Mouse (Mus musculus): ENCODE measurements around the gene Gm13290. TPM values are rescaled to one million over a fixed set of nuclear protein-coding genes. Genes with fewer than 3 reads are reported as not detected.
"Not testable (repeated sequence)": the region's sequence is repeated elsewhere in the genome, so short reads cannot be mapped to it uniquely, and the experiment has no call there.

Gene Gm13290
- total RNA-seq, 4 experiments from 2014 or later = not detected

DNA sequence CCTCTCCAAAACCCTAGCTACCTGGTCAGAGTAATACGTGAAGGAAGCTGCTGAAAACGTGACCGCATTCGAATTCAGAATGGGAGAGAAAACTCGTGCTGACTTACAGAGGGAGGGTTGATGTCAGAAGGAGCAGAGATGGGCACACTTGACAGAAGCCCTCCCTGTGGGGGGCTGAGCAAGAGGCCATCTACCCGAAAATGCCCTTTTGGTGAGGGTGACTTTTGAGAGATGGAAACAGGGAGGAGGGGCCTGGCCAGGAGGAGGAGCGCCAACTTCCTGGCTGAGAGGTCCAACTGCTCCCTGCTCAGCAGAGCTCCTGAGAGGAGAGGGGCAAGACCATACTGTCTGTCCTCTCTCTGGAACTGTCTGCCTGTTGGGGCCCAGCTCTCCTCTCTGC, 8.2 kb downstream of the Gm13290 start, which contains the start of gene Ifnz:
Gene Ifnz (plus strand): TSS at position 301 of the 400 bp plus-strand sequence.
- not testable (repeated sequence) for DNase-seq (ENCODE audit: low spot score in 2 of 2)

GRCm38 (mm10) chr4:88782335-88782734, 8.7 kb downstream of the Gm13290 start:
- not testable (repeated sequence) for DNase-seq (ENCODE audit: low spot score in 2 of 2)

DNA sequence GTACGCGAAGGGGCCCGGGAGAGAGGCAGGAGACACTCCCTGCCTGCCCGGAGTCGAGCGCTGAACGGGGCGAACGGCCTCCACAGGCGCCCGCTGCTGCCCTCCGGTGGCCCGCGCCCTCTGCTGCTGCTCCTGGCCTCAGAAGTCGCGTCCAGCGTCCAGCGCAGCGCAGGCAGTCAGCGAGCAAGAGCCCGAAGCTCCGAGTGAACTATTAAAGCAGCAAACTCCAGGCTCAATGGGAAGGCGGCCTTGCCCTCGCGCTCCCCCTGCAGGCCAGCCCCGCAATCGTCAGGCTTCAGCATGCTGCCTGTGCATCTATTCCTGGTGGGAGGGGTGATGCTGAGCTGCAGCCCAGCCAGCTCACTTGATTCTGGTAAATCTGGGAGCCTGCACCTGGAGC, 11.8 kb downstream of the Gm13290 start, which contains the start of gene Gm13276:
Gene Gm13276 (plus strand): TSS at position 301 of the 400 bp plus-strand sequence.
- not testable (repeated sequence) for DNase-seq (ENCODE audit: low spot score in 2 of 2)

DNA sequence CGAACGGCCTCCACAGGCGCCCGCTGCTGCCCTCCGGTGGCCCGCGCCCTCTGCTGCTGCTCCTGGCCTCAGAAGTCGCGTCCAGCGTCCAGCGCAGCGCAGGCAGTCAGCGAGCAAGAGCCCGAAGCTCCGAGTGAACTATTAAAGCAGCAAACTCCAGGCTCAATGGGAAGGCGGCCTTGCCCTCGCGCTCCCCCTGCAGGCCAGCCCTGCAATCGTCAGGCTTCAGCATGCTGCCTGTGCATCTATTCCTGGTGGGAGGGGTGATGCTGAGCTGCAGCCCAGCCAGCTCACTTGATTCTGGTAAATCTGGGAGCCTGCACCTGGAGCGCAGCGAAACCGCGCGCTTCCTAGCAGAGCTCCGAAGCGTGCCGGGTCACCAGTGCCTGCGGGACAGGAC, 14.8 kb downstream of the Gm13290 start, which contains the start of gene Gm13277:
Gene Gm13277 (plus strand): TSS at position 231 of the 400 bp plus-strand sequence.
- peak; percentile 34 to 37 for DNase-seq (ENCODE audit: low spot score in 2 of 2)

DNA sequence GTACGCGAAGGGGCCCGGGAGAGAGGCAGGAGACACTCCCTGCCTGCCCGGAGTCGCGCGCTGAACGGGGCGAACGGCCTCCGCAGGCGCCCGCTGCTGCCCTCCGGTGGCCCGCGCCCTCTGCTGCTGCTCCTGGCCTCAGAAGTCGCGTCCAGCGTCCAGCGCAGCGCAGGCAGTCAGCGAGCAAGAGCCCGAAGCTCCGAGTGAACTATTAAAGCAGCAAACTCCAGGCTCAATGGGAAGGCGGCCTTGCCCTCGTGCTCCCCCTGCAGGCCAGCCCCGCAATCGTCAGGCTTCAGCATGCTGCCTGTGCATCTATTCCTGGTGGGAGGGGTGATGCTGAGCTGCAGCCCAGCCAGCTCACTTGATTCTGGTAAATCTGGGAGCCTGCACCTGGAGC, 17.6 kb downstream of the Gm13290 start, which contains the start of gene Gm13278:
Gene Gm13278 (plus strand): TSS at position 301 of the 400 bp plus-strand sequence.
- DNase-seq (ENCODE audit: low spot score in 2 of 2) = not testable (repeated sequence)

DNA sequence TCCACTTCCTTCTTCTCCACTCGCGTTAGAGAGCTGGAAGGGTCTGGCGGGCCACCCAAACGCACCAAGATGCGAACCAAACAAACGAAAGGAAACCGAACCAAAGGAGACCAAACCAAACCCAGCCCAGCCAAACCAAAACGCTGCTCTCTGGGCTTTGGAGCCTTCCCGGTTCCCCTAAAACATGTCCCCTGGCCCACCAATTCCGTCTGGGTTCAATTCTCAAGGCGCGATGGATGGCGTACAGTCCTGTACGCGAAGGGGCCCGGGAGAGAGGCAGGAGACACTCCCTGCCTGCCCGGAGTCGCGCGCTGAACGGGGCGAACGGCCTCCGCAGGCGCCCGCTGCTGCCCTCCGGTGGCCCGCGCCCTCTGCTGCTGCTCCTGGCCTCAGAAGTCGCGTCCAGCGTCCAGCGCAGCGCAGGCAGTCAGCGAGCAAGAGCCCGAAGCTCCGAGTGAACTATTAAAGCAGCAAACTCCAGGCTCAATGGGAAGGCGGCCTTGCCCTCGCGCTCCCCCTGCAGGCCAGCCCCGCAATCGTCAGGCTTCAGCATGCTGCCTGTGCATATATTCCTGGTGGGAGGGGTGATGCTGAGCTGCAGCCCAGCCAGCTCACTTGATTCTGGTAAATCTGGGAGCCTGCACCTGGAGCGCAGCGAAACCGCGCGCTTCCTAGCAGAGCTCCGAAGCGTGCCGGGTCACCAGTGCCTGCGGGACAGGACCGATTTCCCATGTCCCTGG, 20.5 kb downstream of the Gm13290 start, which contains the start of gene Gm13275:
Gene Gm13275 (plus strand): TSS at position 552 of the 740 bp plus-strand sequence.
- DNase-seq (ENCODE audit: low spot score in 2 of 2) = peak; percentile 63 to 82

DNA sequence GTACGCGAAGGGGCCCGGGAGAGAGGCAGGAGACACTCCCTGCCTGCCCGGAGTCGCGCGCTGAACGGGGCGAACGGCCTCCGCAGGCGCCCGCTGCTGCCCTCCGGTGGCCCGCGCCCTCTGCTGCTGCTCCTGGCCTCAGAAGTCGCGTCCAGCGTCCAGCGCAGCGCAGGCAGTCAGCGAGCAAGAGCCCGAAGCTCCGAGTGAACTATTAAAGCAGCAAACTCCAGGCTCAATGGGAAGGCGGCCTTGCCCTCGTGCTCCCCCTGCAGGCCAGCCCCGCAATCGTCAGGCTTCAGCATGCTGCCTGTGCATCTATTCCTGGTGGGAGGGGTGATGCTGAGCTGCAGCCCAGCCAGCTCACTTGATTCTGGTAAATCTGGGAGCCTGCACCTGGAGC, 23.5 kb downstream of the Gm13290 start, which contains the start of gene Gm13279:
Gene Gm13279 (plus strand): TSS at position 301 of the 400 bp plus-strand sequence.
- not testable (repeated sequence) for DNase-seq (ENCODE audit: low spot score in 2 of 2)

DNA sequence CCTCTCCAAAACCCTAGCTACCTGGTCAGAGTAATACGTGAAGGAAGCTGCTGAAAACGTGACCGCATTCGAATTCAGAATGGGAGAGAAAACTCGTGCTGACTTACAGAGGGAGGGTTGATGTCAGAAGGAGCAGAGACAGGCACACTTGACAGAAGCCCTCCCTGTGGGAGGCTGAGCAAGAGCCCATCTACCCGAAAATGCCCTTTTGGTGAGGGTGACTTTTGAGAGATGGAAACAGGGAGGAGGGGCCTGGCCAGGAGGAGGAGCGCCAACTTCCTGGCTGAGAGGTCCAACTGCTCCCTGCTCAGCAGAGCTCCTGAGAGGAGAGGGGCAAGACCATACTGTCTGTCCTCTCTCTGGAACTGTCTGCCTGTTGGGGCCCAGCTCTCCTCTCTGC, 25.7 kb downstream of the Gm13290 start, which contains the start of gene Gm13285:
Gene Gm13285 (plus strand): TSS at position 301 of the 400 bp plus-strand sequence.
- DNase-seq (ENCODE audit: low spot score in 2 of 2) = not testable (repeated sequence)

- DNase-seq (ENCODE audit: low spot score in 2 of 2) = not testable (repeated sequence)
Observed at GRCm38 (mm10) chr4:88802954-88803353, 29.3 kb downstream of the Gm13290 start, which contains the start of gene Gm13287. TSS of gene Gm13287 (plus strand) at chr4:88803254.

DNA sequence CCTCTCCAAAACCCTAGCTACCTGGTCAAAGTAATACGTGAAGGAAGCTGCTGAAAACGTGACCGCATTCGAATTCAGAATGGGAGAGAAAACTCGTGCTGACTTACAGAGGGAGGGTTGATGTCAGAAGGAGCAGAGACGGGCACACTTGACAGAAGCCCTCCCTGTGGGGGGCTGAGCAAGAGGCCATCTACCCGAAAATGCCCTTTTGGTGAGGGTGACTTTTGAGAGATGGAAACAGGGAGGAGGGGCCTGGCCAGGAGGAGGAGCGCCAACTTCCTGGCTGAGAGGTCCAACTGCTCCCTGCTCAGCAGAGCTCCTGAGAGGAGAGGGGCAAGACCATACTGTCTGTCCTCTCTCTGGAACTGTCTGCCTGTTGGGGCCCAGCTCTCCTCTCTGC, 31.6 kb downstream of the Gm13290 start, which contains the start of gene Gm13288:
Gene Gm13288 (plus strand): TSS at position 301 of the 400 bp plus-strand sequence.
- not testable (repeated sequence) for DNase-seq (ENCODE audit: low spot score in 2 of 2)

- not testable (repeated sequence) for DNase-seq (ENCODE audit: low spot score in 2 of 2)
Observed at GRCm38 (mm10) chr4:88805761-88806160, 32.1 kb downstream of the Gm13290 start.

- no peak for DNase-seq (ENCODE audit: low spot score in 2 of 2)
Observed at GRCm38 (mm10) chr4:88815928-88816327, 42.3 kb downstream of the Gm13290 start, which contains the start of gene Ifna7. TSS of gene Ifna7 (plus strand) at chr4:88816228.

DNA sequence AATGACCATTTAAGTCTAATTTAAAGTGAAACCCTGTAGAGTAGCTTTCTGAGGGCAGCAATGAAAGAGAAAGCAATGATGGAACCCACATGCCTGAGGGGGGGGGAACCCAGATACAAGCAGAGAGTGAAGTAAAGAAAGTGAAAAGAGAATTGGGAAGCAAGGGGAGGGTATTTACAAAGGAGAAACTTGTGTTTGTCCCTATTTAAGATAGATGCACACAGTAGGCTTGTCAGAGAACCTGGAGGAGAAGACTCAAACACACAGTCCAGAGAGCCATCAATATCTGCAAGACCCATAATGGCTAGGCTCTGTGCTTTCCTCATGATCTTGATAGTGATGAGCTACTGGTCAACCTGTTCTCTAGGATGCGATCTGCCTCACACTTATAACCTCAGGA, 46.0 kb downstream of the Gm13290 start, which contains the start of gene Ifna11:
Gene Ifna11 (plus strand): TSS at position 301 of the 400 bp plus-strand sequence.
- no peak for DNase-seq (ENCODE audit: low spot score in 2 of 2)

GRCm38 (mm10) chr4:88822995-88823394, 49.4 kb downstream of the Gm13290 start:
- DNase-seq (ENCODE audit: low spot score in 2 of 2) = no peak

Other genes starting within 250 kb of the Gm13290 start
- gene Ifna15, start 215.6 kb upstream of the Gm13290 start, total RNA-seq (2022) = not detected
- gene Ifna14, start 202.0 kb upstream of the Gm13290 start, total RNA-seq (2022) = not detected
- gene Ifna9, start 181.4 kb upstream of the Gm13290 start, total RNA-seq (2022) = not detected
- not detected for gene Ifna12, start 170.5 kb upstream of the Gm13290 start, total RNA-seq (2022)
- not detected for gene C87499, start 139.4 kb upstream of the Gm13290 start, total RNA-seq (2022)
- not detected for gene Ifna13, start 129.4 kb upstream of the Gm13290 start, total RNA-seq (2022)
- not detected for gene Ifna16, start 96.9 kb upstream of the Gm13290 start, total RNA-seq (2022)
- not detected for gene Ifna2, start 89.9 kb upstream of the Gm13290 start, total RNA-seq (2022)
- not detected for gene Ifnab, start 82.5 kb upstream of the Gm13290 start, total RNA-seq (2022)
- gene Gm26566, start 52.0 kb upstream of the Gm13290 start, total RNA-seq (2022) = 1 to 10 TPM in 2 of 4 experiments, under 1 TPM in 2; 0.61 to 1.8 (median 0.93) TPM
- 100 to 1,000 TPM in 1 of 4 experiments, 10 to 100 TPM in 3; 91.7 to 103 (median 95.7) TPM for gene Klhl9, start 51.4 kb upstream of the Gm13290 start, total RNA-seq (2022)
- gene Gm13271, start 19.0 kb upstream of the Gm13290 start, total RNA-seq (2022) = not detected
- gene Gm13283, start 13.7 kb upstream of the Gm13290 start, total RNA-seq (2022) = not detected
- gene Gm13289, start 3.1 kb downstream of the Gm13290 start, total RNA-seq (2022) = not detected
- gene Gm13272, start 6.0 kb downstream of the Gm13290 start, total RNA-seq (2022) = not detected
- gene Ifnz, start 8.3 kb downstream of the Gm13290 start, total RNA-seq (2022) = not detected
- not detected for gene Gm13276, start 11.9 kb downstream of the Gm13290 start, total RNA-seq (2022)
- not detected for gene Gm13277, start 14.8 kb downstream of the Gm13290 start, total RNA-seq (2022)
- gene Gm13278, start 17.7 kb downstream of the Gm13290 start, total RNA-seq (2022) = not detected
- gene Gm13275, start 20.7 kb downstream of the Gm13290 start, total RNA-seq (2022) = not detected
- gene Gm13279, start 23.6 kb downstream of the Gm13290 start, total RNA-seq (2022) = not detected
- gene Gm13285, start 25.8 kb downstream of the Gm13290 start, total RNA-seq (2022) = not detected
- not detected for gene Gm13287, start 29.4 kb downstream of the Gm13290 start, total RNA-seq (2022)
- not detected for gene Gm13288, start 31.7 kb downstream of the Gm13290 start, total RNA-seq (2022)
- gene Ifna7, start 42.4 kb downstream of the Gm13290 start, total RNA-seq (2022) = not detected
- gene Ifna11, start 46.1 kb downstream of the Gm13290 start, total RNA-seq (2022) = not detected
- not detected for gene Ifna6, start 53.6 kb downstream of the Gm13290 start, total RNA-seq (2022)
- gene Ifna5, start 61.7 kb downstream of the Gm13290 start, total RNA-seq (2022) = not detected
- gene Ifna4, start 68.0 kb downstream of the Gm13290 start, total RNA-seq (2022) = not detected
- not detected for gene Ifna1, start 76.3 kb downstream of the Gm13290 start, total RNA-seq (2022)
- not detected for gene Ifne, start 106.4 kb downstream of the Gm13290 start, total RNA-seq (2022)

Measured in left cerebral cortex, adult 8-10 months (tissue).